Mouse (Mus musculus): ENCODE measurements around the gene Lgals3bp.

DNA sequence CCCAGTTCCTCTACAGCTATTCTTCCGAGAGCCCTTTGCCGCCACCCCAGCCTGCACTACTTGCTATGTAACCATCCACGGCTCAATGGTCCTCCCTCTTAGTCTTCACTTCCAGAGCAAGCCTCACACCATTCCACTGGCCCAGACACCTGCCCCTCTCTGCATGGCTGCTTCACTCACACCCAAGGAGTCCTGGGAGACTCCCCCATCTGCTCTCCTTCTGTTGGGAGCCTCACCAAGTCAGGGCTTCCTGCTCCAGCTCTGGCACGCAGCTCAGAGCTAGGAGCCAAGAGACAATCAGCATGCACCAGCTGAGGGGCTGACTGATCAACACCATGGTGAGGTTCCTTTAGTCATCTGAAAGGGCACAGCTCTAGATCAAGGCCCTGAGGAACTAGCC is 11.2 kb upstream of the Lgals3bp start:
- no peak for TF ChIP-seq CTCF (IDR thresholded peaks at IDR 0.05; ENCODE audit: control insufficient read depth, insufficient read depth, insufficient replicate concordance, low read depth, low read length)
- TF ChIP-seq POLR2A (IDR thresholded peaks at IDR 0.05; ENCODE audit: control insufficient read depth, low read depth, low read length): no peak

Data from testis, adult 2 months (tissue).